Mouse (Mus musculus) cerebral cortex, adult 2 months (tissue): ENCODE results near the gene Apoc3.

Experiments used
- WGBS: fragments of 180-500 bp; shearing (Covaris S2); methylation state at CpG from one replicate; pipeline ENCODE4 v1.1.7; 2018; 5-methylcytosine and 5-hydroxymethylcytosine counted together

Gene Apoc3

GRCm38 (mm10) chr9:46230450-46230975, 4.9 kb downstream of the Apoc3 start:
- WGBS, result 30% methylated on average over 13 of the region's 13 CpGs

DNA sequence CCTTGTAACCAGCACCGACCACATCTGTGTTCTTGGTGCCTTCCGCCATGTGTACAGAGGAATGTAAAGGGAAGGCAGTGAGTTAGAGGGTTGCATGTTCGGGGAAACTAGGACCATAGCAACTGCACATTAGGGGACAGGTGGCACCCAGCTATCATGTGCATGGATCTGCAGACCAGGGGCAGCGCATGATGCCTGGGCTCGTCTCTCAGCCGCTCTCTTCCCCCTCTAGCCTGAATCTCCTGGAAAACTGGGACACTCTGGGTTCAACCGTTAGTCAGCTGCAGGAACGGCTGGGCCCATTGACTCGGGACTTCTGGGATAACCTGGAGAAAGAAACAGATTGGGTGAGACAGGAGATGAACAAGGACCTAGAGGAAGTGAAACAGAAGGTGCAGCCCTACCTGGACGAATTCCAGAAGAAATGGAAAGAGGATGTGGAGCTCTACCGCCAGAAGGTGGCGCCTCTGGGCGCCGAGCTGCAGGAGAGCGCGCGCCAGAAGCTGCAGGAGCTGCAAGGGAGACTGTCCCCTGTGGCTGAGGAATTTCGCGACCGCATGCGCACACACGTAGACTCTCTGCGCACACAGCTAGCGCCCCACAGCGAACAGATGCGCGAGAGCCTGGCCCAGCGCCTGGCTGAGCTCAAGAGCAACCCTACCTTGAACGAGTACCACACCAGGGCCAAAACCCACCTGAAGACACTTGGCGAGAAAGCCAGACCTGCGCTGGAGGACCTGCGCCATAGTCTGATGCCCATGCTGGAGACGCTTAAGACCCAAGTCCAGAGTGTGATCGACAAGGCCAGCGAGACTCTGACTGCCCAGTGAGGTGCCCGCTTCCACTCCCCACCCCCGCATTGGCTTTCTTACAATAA, 5.6 kb downstream of the Apoc3 start:
- WGBS, result 14% methylated on average over 37 of the region's 37 CpGs

- 77% methylated on average over 9 of the region's 9 CpGs for WGBS
Measured at GRCm38 (mm10) chr9:46228491-46228890, 6.9 kb downstream of the Apoc3 start, which contains the start of gene Apoa1. Gene Apoa1 (plus strand): TSS chr9:46228580.

DNA sequence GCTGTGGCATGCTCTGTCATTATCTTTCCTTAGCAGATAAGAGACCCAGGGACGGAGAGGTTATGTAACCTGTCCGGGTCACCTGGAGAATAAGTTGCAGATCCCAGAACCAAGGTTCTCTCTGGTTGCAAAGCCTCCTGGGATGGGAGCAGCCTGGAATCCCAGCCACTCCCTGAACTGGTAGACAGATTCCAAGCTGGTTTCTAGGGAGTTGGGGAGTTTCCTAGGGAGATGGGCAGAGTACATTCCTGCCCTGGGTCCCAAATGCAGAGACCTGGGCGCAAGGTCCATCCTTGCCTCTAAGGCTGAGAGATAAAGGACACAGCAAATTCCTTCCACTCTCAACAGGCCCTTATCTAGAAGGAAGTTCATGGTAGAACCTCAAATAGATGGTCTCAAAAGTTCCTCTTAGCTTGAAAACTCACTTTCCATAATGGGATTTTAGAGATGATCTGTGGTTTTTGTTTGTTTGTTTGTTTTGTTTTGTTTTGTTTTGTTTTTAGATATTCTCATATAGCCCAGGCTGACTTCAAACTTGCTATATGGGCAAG, 8.3 kb downstream of the Apoc3 start:
- 92% methylated on average over 3 of the region's 3 CpGs for WGBS

DNA sequence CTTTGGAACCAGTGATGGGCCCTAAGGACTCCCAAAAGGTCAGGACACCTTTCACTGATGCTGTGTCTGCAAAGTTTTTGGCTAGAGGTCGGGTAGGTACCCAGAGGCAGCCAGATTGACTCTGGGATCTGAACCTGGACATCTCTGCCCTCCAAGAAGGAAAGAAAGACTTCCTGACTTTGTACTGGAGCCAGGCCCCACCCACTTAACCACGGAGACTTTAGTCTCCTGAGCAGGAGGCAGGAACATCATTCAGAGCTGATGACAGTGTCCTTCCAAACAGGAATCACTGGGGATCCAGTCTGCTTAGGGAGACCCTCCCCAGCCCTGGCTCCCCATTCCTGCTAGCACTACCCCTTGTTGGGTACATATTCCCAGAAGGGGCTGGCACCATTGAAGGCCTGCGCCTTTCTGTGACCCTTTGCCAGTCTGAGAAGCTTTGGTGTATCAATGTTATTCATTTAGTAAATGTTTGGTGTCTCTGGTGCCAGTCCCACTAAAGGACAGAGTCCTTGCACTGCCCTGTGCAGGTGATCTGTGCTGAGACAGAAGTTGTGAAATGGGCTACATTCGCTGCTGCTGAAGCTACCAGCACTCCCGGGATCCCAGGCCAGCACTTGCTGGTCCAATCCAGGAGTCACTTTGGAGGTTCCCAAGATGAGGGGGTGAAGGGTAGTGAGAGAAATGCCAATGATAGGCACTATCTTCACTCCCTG, 10.3 kb downstream of the Apoc3 start:
- WGBS, result 68% methylated on average over 5 of the region's 5 CpGs

DNA sequence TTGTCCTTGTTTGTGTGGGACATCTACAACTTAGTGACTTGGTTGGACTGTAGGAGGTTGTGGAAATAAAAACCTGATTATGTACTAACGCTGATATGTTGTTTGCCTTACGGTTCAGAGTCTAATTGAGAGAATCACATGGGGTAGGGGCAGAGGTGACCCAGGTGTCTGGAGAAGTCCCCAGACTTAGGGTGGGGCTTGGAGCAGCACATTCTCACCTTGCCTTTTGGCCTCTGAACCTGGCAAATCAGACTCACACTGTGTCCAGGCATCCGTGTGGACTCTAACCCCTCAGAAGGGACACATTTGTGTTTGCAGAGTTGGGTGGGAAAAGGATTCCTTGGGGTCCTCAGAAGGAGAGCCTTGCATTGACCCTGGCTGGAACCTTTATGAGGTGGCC, 11.3 kb downstream of the Apoc3 start:
- WGBS, result 86% methylated on average over 3 of the region's 3 CpGs

- WGBS, result 70% methylated on average over 6 of the region's 6 CpGs
Measured at GRCm38 (mm10) chr9:46223090-46223489, 12.3 kb downstream of the Apoc3 start.

DNA sequence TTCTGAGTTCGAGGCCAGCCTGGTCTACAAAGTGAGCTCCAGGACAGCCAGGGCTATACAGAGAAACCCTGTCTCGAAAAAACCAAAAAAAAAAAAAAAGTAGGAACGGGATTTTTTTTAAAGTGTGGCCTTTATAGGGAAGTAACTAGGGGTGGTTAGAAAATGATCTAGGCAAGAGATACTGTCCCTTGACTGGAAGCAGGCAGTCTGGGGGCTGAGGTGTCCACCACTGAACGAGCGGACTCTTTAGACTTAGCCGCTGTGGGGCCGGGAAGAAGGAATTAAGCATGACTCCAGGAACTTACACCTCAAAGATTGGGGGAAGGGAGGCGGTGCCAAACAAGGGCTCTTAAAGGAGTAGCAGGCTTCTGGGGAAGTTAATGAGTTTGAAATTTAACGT, 17.3 kb downstream of the Apoc3 start:
- WGBS, result 89% methylated on average over 9 of the region's 9 CpGs

DNA sequence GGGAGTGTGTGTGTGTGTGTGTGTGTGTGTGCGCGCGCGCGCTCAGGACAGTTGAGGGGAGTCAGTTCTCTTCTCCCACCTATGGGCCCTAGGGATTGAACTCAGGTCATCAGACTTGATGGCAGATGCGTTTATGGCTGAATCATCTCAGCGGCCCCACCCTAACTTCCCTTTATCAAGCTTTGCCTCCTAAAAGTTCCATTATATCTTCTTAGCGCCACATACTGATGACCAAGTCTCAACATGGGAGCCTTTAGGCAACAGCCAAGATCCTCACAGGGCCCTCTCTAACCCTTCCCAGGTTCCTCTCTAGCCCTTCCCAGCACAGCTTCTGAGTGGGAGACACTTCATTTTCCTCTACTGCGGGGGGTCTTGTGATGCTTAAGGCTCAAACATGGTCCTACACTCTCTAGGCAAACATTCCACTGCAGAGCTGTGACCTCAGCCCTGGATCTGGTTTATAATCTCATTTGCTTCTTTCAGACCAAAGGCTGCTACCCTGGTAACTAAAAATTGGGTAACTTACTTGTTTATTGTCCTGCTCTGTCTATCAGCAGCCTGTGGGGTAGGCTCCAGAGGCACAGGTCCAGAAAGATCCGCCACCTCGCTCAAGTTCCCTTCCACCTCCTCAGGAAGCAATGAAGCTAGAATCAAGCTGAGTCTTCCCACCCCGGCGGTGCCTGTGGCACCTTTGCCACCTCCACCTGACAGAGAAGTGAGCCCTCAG, 18.5 kb downstream of the Apoc3 start:
- 90% methylated on average over 13 of the region's 13 CpGs for WGBS

DNA sequence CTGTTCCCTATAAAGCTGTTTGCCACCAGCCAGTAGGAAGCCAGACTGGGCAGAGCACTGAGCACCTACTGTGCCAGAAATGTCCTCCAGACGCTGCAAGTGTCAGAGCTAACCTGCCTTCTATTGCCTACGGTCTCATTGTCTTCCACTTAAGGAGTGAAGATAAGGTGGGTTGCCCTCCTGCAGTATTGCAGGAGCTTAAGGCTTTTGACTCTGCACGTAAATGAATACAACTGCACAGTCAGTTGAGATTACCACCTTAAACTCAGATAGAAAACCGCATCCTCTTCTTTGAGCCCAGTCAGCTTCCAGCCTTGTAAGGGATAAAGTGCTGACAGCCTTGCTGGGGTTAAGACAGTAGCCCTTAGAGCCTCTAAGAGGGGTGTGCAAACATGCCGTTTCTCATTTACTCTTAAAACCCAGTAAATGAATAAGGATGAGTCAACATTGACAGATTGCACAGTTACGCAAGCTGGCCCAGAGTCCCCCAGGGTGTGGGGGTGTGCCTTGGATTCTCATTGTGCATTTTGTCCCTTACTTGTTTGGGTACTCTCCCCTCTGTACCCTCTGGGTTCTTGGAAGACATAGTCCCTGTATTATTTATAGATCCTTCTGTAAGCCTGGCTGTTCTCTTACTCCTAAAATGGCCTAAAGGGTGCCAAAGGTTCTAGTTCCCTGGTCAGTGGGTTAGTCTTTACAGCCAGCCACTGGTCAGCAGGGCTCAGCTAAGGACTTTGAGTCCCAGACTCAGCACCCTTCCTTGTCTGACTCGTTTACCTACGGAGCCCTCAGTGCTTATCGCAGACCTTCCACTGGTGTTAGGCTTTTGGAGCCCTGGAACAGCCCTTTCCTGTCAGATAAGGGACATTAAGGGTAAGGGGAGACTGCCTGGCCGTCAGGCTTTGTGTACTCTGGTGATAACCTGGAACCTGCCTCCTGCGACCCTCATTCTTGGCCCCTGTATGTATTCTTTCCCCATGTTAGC, 19.8 kb downstream of the Apoc3 start:
- WGBS, result 70% methylated on average over 11 of the region's 11 CpGs

GRCm38 (mm10) chr9:46214946-46215337, 20.5 kb downstream of the Apoc3 start:
- 89% methylated on average over 10 of the region's 10 CpGs for whole genome bisulfite sequencing

DNA sequence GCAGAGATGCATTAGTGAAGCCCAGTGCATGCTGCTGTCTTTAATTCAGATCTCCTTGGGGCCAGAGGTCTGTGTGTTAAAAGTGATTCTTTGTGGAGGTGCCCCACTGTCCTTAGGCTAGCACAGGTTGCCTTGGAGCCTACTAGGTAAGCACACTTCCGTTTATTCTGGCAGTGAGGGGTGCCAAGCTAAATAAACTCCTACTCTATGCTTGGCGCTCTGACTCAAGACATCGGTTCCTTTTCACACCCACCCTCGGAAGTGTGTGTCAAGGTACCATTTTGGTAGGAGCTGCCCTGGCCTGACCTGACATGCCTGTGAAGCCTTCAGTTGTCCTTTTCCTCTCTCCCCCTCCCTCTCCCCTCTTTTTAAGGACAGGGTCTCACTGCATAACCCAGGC, 21.2 kb downstream of the Apoc3 start:
- 41% methylated on average over 4 of the region's 4 CpGs for WGBS

GRCm38 (mm10) chr9:46210473-46210872, 25.0 kb downstream of the Apoc3 start:
- WGBS, result 95% methylated on average over 12 of the region's 12 CpGs

- WGBS, result 80% methylated on average over 13 of the region's 13 CpGs
Measured at GRCm38 (mm10) chr9:46208401-46208974, 26.9 kb downstream of the Apoc3 start.

DNA sequence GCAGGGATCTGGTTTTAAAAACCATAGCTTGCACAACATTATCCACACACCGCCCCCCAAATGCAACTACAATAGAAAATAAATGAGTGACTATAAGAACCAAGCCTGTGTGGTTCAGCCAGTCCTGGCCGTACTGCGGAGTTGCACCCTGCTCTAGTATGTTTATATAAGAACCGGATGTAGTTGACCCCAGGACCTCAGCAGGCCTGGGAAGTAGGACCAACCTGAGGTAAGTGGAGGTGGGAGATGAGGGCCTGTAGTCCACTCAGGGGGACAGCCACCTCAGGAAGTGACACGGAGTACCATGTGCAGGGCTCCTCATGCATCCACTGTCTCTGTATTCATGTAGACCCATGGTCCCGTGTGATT, 28.0 kb downstream of the Apoc3 start:
- WGBS, result 87% methylated on average over 6 of the region's 6 CpGs

DNA sequence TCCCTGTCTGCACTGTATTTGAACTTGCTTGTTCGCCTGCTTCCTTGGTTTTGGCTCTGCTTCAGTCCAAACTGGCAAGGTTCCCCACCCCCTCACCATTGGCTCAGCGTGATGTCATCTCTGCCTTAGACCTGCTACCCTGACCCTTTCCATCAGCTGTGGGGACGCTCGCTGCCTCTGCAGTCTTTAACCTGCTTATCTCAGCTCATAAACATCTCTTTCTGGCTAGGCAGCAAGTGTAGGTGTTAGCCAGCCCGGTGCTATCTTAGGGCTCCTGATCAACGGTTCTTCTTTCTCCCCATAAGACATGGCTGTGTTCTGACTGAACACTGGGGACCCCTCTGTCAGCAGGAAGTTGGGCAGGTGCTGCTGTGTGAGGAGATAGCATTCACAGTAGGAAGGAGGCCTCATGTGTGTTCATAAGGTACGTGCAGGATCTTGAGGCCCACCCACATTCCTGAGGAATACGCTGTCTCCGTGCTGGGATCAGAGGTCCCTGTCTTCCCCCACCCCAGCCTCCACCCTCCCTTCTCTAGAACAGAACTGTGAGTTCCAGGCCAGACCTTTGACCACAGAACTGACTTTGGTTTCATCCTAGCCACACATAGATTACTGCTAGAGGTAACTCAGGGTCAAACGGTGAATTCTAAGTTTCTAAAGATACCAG, 28.5 kb downstream of the Apoc3 start:
- 57% methylated on average over 10 of the region's 10 CpGs for WGBS

DNA sequence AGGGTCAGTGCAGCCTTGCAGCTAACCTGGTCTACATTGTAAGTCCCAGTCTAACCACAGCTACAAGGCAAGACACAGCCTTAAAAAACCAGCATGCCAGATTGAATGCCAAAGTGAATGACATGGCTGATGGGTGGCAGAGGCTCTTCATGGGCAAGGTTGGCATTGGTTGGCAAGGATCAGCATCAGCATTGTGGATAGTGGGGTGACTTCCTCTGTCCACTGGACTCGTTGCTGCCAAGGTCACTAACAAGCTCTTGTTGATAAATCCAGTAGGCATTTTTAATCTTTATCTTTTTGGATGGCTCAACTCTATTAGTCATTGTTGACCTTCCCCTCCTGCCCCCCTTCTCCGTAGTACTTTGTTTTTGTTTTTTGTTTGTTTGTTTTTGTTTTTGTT, 35.8 kb downstream of the Apoc3 start:
- WGBS, result 75% methylated on average over 2 of the region's 2 CpGs

DNA sequence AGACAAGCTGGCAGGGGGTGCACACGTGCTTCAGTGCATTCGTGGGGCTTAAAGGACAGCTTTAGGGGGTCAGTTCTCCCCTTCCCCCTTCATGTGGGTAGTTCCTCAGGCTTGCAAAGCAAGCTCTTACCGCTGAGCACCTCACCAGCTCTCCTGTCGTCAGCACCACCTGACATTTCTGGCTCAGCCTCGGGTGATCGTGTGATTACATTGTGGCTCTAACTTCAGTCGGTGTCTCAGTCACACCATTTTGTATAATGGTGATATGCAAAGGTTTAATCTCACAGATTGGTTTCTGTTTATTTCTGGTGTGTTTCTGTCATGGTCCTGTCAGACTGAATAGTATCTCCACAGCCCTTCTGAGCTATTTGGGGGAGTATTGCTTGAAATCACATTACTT, 36.5 kb downstream of the Apoc3 start:
- WGBS, result 48% methylated on average over 7 of the region's 7 CpGs

GRCm38 (mm10) chr9:46198461-46198860, 37.0 kb downstream of the Apoc3 start:
- 30% methylated on average over 9 of the region's 9 CpGs for WGBS

DNA sequence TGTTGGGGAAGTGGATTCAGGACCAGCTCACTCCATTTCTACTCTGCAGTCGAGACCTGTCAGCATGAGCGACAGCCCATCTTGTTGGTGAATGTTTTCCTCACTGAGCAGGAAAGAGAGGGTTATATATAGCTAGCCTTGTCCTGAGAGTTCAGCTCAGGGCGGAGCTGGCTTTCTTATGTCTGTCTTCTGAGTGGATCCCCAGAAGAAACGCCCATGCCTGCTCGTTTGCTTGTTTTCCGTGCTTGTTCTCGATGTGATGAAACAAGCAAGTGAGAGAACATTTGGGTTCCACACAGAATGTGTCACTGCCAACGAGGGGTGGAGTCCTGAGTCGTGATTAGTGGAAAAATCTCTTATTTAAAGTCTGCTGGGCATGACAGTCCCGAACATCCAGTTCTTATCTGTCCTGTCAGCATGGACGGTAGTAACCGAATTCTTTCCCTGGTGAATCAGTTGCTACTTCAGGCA, 38.7 kb downstream of the Apoc3 start:
- 61% methylated on average over 12 of the region's 12 CpGs for WGBS
